Mouse (Mus musculus): ENCODE measurements around the gene Ptprd. TPM values are rescaled to one million over a fixed set of nuclear protein-coding genes. Genes with fewer than 3 reads are reported as not detected.

The Ptprd gene
- polyA plus RNA-seq, 1 experiment from 2014 or later, result 37.2 TPM

DNA sequence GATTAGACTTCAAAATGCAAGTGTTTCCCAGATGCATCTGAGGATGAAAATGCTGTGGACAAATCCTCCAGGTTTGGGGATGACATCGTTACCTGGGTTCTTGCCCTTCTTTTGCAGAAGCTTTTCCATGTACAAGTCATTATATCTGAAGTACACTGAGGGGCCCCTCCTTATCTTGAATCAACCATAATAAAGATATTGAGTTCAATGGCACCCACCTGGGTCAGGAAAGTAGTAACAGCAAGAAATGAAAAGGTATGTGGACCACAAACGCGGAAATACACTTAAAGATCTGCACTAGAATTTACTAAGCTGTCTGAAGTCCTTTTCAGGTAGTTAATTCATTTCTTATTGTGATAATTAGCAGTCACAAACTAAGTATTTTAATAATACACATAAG is 2017.0 kb downstream of the Ptprd start:
- Histone ChIP-seq H3K27ac (no peak overlapping the region), H3K27me3 (no peaks in the 10 kb centered on the region), H3K4me2 (no peak overlapping the region), H3K4me3 (no peak overlapping the region), H3K36me3 (no peaks in the 10 kb centered on the region), H3K4me1 (no peaks in the 10 kb centered on the region), H3K9me3 (no peaks in the 10 kb centered on the region), H3K9ac (no peak overlapping the region)
- ATAC-seq (ENCODE audit: insufficient number of reproducible peaks, insufficient read depth, low FRiP score, low TSS enrichment, low read depth), result no peak
- 85% methylated on average over 3 of the region's 3 CpGs for WGBS

DNA sequence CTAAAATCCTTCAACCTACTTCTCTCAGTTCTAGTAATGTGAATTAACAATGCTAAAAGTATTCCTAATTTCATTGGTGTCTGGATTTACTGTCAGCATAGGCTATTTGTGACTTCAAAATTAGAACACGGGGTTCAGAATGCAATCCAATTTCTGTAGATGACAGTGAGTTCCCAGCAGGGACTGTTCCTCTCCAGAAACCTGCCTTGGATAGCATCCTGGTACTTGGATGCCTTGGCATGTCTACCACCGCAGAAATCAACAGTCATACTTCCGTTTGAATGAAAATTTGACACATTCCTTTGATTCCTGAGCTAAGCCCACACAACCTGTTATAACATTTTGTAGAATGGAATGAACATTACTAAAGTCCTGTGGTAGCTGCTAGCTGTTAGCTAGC is 2018.3 kb downstream of the Ptprd start:
- H3K9ac ChIP-seq, result no peak overlapping the region
- H3K4me1 ChIP-seq, result no peaks in the 10 kb centered on the region
- H3K27me3 ChIP-seq, result no peaks in the 10 kb centered on the region
- H3K9me3 ChIP-seq, result no peaks in the 10 kb centered on the region
- ATAC-seq (ENCODE audit: insufficient number of reproducible peaks, insufficient read depth, low FRiP score, low TSS enrichment, low read depth), result no peak
- no peak overlapping the region for H3K4me3 ChIP-seq
- WGBS, result 74% methylated on average over 3 of the region's 3 CpGs
- no peak overlapping the region for H3K4me2 ChIP-seq
- H3K36me3 ChIP-seq, result no peaks in the 10 kb centered on the region
- H3K27ac ChIP-seq, result no peak overlapping the region

DNA sequence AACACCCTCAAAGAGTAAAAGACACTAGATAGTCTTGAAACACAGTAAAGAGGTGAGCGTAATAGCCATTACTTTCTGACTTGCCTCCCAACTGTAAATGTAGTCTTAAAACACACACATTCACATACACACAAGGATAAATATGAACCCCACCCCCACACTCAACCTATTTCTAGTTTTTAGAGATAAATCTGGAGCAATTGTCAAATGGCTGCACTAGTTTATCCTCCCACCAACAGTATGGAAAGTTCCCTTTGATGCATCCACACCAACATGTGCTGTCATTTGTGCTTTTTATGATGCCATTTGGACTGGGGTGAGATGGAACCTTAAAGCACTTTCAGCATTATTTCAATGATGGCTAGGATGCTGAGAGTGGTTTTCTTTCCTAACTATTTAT is 2019.7 kb downstream of the Ptprd start:
- H3K4me2 ChIP-seq, result no peak overlapping the region
- no peak overlapping the region for H3K4me3 ChIP-seq
- 88% methylated on average over 1 of the region's 1 CpGs for WGBS
- no peak overlapping the region for H3K27ac ChIP-seq
- H3K9ac ChIP-seq, result no peak overlapping the region
- ATAC-seq (ENCODE audit: insufficient number of reproducible peaks, insufficient read depth, low FRiP score, low TSS enrichment, low read depth), result no peak
- no peaks in the 10 kb centered on the region for H3K27me3 ChIP-seq
- no peaks in the 10 kb centered on the region for H3K4me1 ChIP-seq
- H3K9me3 ChIP-seq, result no peaks in the 10 kb centered on the region
- no peaks in the 10 kb centered on the region for H3K36me3 ChIP-seq

DNA sequence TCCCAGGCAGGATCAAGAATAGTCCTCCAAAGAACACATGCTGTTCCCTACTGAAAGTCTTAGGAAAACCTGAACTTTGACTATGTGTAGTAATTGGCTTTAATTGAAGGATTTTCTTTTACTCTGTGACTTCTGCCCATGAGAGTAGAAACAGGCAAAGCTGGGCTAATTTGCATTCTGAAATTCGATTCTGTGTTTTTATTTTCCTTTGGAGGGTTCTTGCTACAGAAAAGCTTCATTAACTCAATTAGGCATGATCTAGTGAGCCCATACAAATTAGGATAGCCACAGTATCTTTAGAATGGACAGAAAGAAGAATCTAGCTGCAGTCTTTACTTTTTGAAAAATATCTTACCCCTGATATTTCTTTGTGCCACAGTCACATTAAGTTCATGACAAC is 2021.0 kb downstream of the Ptprd start:
- Histone ChIP-seq H3K4me1 (no peaks in the 10 kb centered on the region), H3K9me3 (no peaks in the 10 kb centered on the region), H3K9ac (no peak overlapping the region), H3K27me3 (no peaks in the 10 kb centered on the region), H3K36me3 (no peaks in the 10 kb centered on the region), H3K4me3 (no peak overlapping the region), H3K4me2 (no peak overlapping the region), H3K27ac (no peak overlapping the region)
- 25% methylated on average over 1 of the region's 1 CpGs for WGBS
- ATAC-seq (ENCODE audit: insufficient number of reproducible peaks, insufficient read depth, low FRiP score, low TSS enrichment, low read depth), result no peak

DNA sequence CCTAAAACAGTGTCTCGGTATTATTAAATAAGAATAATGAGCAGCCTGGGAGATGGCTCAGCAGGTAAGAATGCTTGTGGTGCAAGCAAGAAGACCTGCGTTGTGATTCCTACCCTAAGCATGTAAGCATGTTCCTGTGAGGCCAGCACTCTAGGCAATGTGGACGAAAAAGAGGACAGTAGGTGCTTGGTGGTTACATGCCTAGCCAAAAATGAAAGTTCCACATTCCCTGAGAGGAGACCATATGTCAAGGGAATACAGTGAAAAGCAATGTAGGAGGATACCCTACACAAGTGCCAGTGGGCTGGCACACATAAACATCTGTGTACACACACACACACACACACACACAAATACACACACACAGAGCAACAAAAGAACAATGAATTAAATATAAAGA is 2028.7 kb downstream of the Ptprd start:
- Histone ChIP-seq H3K4me2 (no peak overlapping the region), H3K27me3 (no peaks in the 10 kb centered on the region), H3K4me1 (peaks cover 10% of the 10 kb centered on the region; the same call in 1 of the 2 replicates), H3K27ac (no peak overlapping the region), H3K9me3 (no peaks in the 10 kb centered on the region), H3K36me3 (no peaks in the 10 kb centered on the region), H3K9ac (no peak overlapping the region), H3K4me3 (no peak overlapping the region)
- WGBS, result 79% methylated on average over 3 of the region's 3 CpGs
- no peak for ATAC-seq (ENCODE audit: insufficient number of reproducible peaks, insufficient read depth, low FRiP score, low TSS enrichment, low read depth)

DNA sequence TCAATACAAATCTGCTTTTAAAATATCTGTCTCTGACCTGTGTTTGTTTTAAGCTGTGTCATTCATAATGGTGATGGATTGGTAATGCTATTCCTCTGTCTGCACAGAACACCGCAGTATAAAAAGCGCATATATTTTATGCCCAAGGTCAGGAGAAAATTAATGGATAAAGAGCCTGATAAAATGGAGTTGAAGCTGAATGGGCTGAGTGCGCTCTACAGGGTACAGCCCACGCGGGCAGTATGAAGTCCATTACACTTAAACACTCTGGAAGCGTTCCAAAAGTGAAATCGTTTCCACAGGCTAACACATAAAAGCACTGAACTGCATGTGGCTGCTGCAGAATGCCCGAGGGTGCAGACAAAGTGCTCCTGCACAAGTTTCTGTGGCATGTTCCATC is 2032.3 kb downstream of the Ptprd start:
- H3K27ac ChIP-seq, result no peak overlapping the region
- no peaks in the 10 kb centered on the region for H3K27me3 ChIP-seq
- H3K36me3 ChIP-seq, result no peaks in the 10 kb centered on the region
- H3K4me3 ChIP-seq, result no peak overlapping the region
- H3K4me2 ChIP-seq, result no peak overlapping the region
- peaks cover 10% of the 10 kb centered on the region; the same call in 1 of the 2 replicates for H3K4me1 ChIP-seq
- WGBS, result 47% methylated on average over 8 of the region's 8 CpGs
- H3K9me3 ChIP-seq, result no peaks in the 10 kb centered on the region
- H3K9ac ChIP-seq, result no peak overlapping the region
- no peak for ATAC-seq (ENCODE audit: insufficient number of reproducible peaks, insufficient read depth, low FRiP score, low TSS enrichment, low read depth)

DNA sequence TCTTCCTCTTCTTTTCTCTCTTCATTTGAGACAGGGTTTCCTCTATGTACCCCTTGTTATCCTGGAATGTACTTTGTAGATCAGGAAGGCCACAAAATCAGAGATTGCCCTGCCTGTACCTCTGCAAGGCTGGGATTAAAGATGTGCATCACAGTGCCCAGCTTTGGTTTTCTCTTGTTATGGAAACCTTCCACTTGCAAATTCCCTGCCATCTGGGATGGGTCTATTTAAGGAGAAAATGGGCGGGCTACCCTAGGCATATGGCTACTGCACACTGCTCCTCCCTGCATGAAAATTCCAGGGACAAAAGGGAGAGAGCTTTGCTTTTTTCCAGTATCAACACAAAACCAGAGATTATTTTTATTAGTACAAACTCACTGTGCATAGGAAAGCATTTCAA is 2036.7 kb downstream of the Ptprd start:
- no peak for ATAC-seq (ENCODE audit: insufficient number of reproducible peaks, insufficient read depth, low FRiP score, low TSS enrichment, low read depth)
- no peaks in the 10 kb centered on the region for H3K36me3 ChIP-seq
- no peak overlapping the region for H3K4me3 ChIP-seq
- H3K27ac ChIP-seq, result no peak overlapping the region
- no peak overlapping the region for H3K9ac ChIP-seq
- no peak overlapping the region for H3K4me2 ChIP-seq
- WGBS, result 71% methylated on average over 1 of the region's 1 CpGs
- H3K4me1 ChIP-seq, result peaks cover 4% of the 10 kb centered on the region; the same call in 1 of the 2 replicates
- H3K9me3 ChIP-seq, result no peaks in the 10 kb centered on the region
- H3K27me3 ChIP-seq, result no peaks in the 10 kb centered on the region

DNA sequence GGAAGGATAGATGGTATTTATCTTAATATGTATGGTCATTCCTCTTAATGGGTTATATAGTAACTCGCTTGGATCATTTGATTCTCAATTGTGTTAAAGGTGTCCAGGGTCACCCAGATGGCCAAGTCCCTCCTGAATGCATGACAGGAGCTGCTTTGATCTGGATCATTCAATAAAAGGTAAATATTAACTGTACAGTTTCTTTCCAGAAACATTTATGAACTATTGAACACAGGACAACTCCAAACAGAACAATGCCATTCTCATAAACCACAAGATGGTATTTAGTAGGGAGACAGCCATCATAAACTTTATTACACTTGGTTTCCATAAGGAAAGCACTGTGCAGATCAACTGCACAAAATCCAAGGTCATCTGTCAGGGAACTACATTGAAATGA is 2056.0 kb downstream of the Ptprd start:
- Histone ChIP-seq H3K4me2 (no peak overlapping the region), H3K27ac (no peak overlapping the region), H3K4me3 (no peak overlapping the region), H3K4me1 (no peaks in the 10 kb centered on the region), H3K27me3 (no peaks in the 10 kb centered on the region), H3K36me3 (no peaks in the 10 kb centered on the region), H3K9ac (no peak overlapping the region), H3K9me3 (no peaks in the 10 kb centered on the region)
- 89% methylated on average over 1 of the region's 1 CpGs for whole genome bisulfite sequencing
- no peak for ATAC-seq (ENCODE audit: insufficient number of reproducible peaks, insufficient read depth, low FRiP score, low TSS enrichment, low read depth)

DNA sequence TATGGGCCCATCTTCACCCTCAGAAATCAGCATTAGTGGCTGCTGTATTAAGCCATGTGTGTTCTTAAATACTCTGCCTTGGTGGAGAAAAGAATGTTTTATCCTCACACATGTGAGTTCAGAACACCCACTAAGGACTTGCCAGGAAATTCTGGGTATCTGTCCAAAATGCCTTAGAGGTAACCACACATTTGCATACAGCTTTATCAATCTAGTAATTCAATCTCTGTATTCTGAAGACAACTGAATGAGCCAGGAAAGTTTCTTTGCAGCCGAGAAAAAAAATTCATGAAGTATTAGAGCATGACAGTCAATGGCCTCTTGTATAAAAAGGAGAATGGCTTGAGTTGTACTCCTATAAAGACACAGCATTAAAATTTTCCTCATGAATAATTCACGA is 2057.6 kb downstream of the Ptprd start:
- H3K4me2 ChIP-seq, result no peak overlapping the region
- no peaks in the 10 kb centered on the region for H3K27me3 ChIP-seq
- H3K4me3 ChIP-seq, result no peak overlapping the region
- WGBS, result 51% methylated on average over 2 of the region's 2 CpGs
- H3K27ac ChIP-seq, result no peak overlapping the region
- no peak overlapping the region for H3K9ac ChIP-seq
- no peaks in the 10 kb centered on the region for H3K4me1 ChIP-seq
- no peaks in the 10 kb centered on the region for H3K36me3 ChIP-seq
- H3K9me3 ChIP-seq, result no peaks in the 10 kb centered on the region
- no peak for ATAC-seq (ENCODE audit: insufficient number of reproducible peaks, insufficient read depth, low FRiP score, low TSS enrichment, low read depth)

DNA sequence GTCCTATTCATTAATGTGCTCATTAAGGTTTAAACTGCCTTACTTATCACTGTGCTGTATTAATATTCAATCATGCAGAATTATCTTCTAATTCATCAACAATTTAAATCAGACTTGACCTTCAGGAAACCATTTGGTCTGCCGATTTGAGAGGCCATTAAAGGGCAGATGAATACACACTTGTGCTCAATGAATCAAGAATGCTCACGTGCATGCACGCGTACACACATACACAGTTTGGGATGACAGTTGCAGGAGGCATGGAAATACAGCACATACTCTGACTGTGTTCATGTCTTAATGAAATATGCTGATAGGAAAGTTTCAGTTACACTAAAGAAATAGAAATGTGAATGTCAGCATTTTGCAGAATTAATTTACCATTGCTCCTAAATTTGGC is 2066.8 kb downstream of the Ptprd start:
- Histone ChIP-seq H3K4me3 (no peak overlapping the region), H3K36me3 (no peaks in the 10 kb centered on the region), H3K4me2 (no peak overlapping the region), H3K9ac (no peak overlapping the region), H3K27me3 (no peaks in the 10 kb centered on the region), H3K9me3 (no peaks in the 10 kb centered on the region), H3K27ac (no peak overlapping the region), H3K4me1 (no peaks in the 10 kb centered on the region)
- 86% methylated on average over 4 of the region's 4 CpGs for WGBS
- no peak for ATAC-seq (ENCODE audit: insufficient number of reproducible peaks, insufficient read depth, low FRiP score, low TSS enrichment, low read depth)

DNA sequence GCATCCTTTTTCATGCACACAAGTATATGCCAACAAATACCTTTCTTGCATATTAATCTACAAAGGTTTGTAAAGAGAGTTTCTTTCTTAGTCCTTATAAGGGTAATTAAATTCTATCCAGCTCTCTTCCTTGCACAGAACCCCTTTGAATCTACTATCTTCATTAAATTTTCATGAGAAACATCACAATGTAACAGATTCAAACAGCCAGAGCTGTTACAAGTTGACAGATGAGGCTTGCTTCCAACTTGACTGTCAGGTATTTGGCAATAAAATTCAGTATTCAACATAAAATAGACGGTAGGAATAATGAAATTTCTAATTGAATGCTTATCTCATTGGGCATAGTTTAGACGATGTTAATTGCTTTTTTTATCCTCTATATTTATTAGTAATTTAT is 2067.4 kb downstream of the Ptprd start:
- H3K9ac ChIP-seq, result no peak overlapping the region
- no peak overlapping the region for H3K4me2 ChIP-seq
- no peaks in the 10 kb centered on the region for H3K4me1 ChIP-seq
- no peak overlapping the region for H3K4me3 ChIP-seq
- H3K27me3 ChIP-seq, result no peaks in the 10 kb centered on the region
- no peaks in the 10 kb centered on the region for H3K36me3 ChIP-seq
- H3K9me3 ChIP-seq, result no peaks in the 10 kb centered on the region
- WGBS, result 83% methylated on average over 2 of the region's 2 CpGs
- no peak for ATAC-seq (ENCODE audit: insufficient number of reproducible peaks, insufficient read depth, low FRiP score, low TSS enrichment, low read depth)
- H3K27ac ChIP-seq, result no peak overlapping the region

DNA sequence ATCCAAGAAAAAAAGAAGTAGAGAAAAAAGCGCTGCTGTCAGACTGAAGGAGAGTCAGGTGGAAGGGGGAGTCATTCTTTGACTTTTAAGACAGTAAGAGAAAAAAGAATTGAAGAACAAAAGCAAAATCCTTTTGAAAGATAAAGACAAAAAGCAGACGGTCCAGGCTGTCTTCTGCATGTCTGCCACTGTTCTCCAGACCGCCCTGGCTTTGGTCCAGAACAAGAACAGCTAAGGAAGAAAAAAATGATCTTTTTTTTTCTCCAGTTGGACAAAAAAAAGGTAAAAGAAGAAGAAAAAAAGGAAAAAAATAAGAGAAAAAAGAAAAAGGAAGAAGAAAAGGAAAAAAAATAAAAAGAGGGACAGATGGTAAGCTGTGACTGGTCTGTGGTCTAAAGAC is 2073.9 kb downstream of the Ptprd start:
- H3K27ac ChIP-seq, result no peak overlapping the region
- no peak for ATAC-seq (ENCODE audit: insufficient number of reproducible peaks, insufficient read depth, low FRiP score, low TSS enrichment, low read depth)
- no peak overlapping the region for H3K9ac ChIP-seq
- no peak overlapping the region for H3K4me2 ChIP-seq
- H3K27me3 ChIP-seq, result no peaks in the 10 kb centered on the region
- WGBS, result 69% methylated on average over 3 of the region's 3 CpGs
- peaks cover 3% of the 10 kb centered on the region; the same call in 1 of the 2 replicates for H3K36me3 ChIP-seq
- H3K9me3 ChIP-seq, result no peaks in the 10 kb centered on the region
- no peak overlapping the region for H3K4me3 ChIP-seq
- no peaks in the 10 kb centered on the region for H3K4me1 ChIP-seq

DNA sequence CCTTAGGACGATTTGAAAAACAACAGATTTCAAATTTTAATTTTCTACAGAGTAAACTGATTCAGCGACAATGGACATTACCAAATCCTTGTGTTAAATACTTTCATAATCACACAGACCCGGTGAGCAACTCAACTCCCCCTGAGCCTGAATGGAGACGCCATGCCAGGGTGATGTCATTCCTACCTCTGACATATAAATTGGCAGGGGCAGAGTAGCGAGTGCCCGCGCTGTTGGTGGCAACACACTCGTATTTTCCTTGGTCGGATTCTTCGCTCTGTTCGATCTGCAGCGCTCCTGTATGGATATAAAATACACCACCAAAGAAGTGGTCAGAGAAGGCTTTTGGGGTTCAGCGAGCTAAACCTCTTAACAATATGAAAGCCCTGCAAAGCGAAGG is 2075.1 kb downstream of the Ptprd start:
- ATAC-seq (ENCODE audit: insufficient number of reproducible peaks, insufficient read depth, low FRiP score, low TSS enrichment, low read depth), result no peak
- H3K36me3 ChIP-seq, result peaks cover 6% of the 10 kb centered on the region; the same call in 1 of the 2 replicates
- H3K4me1 ChIP-seq, result no peaks in the 10 kb centered on the region
- H3K9me3 ChIP-seq, result no peaks in the 10 kb centered on the region
- no peak overlapping the region for H3K9ac ChIP-seq
- WGBS, result 85% methylated on average over 14 of the region's 14 CpGs
- no peak overlapping the region for H3K27ac ChIP-seq
- no peaks in the 10 kb centered on the region for H3K27me3 ChIP-seq
- no peak overlapping the region for H3K4me2 ChIP-seq
- H3K4me3 ChIP-seq, result no peak overlapping the region

Data from embryonic facial prominence, embryonic 13.5 days (tissue).